Mouse (Mus musculus) testis, postnatal 10 days (tissue): ENCODE data around the gene Fbxw8.

Experiments
- DNase-seq: peaks from one replicate; pipeline ENCODE4 v3.0.0; 2021; ENCODE audit warnings: low spot score

Fbxw8 gene

DNA sequence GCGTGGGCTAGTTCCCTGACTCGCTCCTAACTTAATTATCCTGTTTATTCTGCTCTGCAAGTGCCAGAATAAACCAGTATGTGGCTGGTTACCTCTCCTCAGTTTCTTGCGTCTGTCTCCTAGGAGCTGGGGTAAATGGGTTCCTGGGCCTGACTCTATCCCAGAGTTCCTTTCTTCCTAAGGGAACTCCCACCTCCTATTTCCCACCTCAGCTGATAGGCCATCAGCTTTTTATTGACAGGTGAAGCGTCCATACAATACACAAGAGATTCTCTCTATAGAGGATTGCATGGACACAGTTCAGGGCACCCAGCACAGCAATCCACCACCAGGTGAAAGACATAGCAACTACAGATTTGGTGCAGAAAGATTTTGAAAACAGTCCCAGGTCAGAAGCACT, 111.5 kb downstream of the Fbxw8 start:
- no peak for DNase-seq

DNA sequence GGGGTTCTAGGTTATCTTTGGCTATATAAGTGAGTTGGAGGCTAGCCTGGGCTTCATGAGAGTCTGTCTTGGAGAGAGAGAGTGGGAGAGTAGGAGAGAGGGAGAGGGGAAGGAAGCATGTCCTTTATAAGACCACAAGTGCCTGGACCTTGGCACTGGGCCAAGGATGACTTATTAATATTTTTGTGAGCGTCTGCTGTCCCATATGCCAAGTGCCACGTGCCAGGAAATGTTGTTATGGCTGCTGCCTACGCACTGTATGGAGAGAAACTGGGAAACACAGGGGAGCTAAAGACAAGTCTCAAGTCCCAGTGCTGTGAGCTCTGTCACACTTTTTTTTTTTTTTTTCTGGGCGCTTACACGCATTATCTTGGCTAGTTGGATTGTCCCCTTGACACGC, 112.7 kb downstream of the Fbxw8 start:
- DNase-seq, result no peak

DNA sequence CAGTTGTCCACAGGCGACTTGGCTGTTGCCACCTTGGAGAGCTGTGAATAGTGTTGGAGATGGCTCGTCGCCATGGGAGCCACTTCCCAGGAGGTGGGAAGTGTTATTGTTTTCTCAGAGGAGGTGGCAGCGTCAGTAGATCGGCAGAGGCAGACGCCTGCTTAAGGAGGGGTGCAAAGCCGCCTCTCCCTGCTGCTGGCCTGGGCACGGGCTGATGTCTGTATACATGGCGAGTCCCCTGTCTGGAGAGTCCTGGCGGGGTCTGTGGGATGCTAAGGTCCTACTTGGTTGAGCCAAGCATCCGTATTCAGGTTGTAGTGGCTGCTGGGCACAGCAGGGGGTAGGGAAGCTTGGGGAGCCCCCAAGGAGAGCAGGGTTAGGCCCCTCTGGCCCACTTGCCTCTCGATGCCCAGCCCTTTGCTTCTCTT, 116.0 kb downstream of the Fbxw8 start:
- DNase-seq, result no peak

DNA sequence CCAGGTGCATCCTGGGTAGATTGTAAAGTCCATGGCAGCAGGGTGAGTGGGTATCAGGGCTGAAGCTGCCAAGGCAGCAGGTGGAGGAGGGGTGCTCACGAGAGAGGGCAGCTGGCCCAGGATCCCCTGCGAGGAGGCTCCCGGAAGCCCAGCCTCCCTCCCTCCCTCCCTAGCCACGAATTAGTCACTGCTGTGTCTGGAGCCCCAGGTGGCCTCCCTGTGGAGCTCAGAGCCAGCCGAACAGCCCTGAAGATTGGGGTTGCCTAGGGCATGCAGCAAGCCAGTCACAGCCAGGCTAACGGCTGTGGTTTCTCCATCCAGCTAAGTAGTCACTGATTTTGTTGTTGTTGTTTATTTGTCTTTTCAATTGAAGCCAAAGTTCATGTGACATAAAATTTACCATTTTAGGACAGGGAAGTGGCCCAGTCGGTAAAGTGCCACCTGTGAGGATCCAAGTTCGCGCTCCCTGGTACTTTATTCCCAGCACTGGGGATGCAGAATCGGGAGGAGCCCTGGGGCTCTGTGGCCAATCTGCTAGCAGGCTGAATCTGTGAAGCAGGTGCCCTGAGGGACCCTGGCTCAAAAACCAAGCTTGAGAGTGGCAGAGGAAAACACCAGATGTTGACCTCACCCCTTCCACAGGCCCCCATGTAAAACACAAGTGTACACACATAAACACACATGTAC, 117.3 kb downstream of the Fbxw8 start:
- DNase-seq, result no peak

DNA sequence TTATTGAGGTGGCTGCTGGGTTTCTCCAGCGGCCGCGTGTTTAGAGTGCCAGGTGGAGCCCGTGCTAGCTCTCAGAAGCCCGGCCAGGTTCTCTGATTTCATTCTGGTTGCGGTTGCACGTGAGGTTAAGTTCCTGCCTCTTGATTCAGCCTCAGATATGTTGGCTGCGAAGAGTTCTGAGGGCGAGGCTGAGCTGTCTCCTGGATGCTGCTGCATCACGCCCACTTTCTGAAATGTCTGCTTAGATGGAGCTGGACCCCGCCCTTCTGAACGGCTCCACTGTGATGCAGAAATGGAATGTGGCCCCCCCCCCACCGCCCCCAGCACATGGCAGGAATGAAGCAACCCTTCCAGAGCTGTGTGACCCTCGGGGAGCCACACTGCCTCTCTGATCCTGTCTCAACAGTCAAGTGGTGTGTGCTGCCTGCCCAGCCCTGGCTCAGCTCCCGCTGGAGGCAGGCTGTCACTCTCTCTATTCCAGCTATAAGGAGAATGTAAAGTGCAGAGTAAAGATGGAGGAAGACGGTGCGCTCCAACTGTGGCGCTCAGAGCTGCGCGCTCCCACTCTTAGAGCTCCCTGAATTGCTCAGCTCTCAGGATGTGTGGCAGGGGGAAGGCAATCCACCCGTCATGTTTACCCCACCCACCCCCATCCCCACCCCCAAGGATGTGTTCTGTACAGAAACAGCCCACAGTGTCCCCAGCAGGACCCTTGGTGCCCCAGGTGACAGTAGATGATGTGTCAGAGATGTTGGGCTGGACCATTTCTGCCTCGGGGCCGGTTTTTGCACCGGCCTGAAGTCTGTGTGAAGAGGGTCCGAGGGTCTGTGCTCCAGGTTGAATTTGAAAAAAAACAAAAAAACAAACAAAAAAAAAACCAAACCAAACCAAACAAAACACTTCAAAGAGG, 118.1 kb downstream of the Fbxw8 start:
- DNase-seq, result no peak

DNA sequence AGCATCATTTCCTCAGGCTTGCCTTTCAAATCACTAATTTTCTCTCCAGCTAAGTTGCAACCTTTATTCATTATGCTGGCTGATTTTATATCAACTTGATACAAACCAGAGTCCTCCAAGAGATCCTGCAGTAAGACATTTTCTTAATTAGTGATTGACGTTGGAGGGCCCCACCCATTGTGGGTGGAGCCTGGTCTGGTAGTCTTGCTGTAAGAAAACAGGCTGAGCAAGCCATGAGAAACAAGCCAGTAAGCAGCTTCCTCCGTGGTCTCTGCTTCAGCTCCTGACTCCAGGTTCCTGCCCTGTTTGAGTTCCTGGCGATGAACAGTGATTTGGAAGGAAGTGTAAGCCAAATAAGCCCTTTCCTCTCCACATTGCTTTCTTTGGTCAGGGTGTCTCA, 119.5 kb downstream of the Fbxw8 start:
- DNase-seq, result no peak

DNA sequence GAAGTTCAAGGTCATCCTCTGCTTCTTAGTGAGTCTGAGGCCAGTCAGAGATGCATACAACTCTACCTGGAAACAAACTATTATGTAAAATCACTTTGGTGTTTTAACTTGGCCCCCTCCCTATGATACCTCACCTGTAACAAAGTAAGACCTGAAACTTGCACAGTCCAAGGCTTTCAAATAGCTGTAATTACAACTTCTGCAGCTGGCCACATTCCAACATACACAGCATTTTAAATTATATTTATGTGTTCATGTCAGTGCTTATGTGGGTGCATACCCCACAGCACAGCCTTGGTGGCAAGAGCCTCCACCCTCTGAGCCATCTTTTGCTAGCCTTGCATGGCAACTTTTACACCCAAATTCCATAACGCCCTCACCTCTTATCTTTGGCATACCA, 120.6 kb downstream of the Fbxw8 start:
- no peak for DNase-seq

DNA sequence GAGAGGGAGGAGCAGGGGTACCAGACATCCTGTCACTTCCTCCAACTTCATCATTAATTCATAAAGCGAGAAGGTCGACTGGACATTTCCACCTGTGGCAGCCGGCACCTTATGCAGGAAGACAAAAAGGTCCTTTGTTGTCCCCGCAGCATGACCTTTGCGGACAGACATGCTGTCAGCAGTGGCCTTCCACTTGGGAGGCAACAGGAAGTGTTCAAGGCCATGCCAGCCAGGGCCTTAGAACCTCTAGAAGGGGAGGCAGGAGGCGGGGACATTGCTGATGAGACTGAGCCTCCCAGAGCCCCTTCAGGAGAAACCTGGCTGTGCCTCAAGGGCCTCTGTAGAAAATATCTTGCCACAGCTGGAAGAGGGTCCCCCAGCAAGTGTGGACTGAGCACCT, 121.5 kb downstream of the Fbxw8 start:
- DNase-seq, result no peak

DNA sequence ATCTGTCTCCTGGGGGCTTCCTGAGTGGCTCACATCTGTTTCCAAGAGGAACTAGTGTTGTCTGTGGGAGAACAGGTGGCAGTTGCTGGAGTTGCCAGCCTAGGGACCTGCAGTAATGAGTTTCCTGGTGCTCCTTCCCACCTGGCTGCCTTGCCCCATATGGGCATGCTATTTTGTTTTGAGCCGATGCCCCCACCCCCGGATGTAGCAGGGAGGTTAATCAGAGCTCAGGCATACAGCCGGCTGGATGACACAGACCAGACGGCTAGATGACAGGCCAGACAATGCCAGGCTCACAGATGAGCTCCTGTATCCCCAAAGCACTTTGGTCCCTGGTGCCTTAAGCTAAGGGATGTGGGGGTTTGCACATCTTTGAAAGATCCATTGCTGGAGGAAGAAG, 121.9 kb downstream of the Fbxw8 start:
- no peak for DNase-seq

DNA sequence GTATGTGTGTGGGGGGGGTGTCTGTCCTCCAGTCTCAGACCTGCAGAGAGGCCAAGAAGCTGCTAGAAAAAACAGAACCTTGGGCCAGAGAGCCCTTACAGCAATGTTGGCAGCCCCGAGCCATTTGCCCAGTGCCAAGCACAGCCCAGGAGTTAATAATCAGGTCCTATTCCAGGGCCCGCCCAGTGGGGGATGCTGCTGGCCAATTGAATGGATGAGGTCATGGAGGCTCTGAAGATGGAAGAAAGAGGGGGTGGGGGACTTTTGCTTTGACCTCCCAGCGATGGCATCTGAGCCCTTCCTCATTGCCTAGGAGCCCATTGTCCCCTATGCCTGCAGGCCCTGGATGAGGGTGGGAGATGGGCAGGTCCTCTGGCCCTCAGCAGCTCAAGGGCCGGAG, 123.8 kb downstream of the Fbxw8 start:
- no peak for DNase-seq

DNA sequence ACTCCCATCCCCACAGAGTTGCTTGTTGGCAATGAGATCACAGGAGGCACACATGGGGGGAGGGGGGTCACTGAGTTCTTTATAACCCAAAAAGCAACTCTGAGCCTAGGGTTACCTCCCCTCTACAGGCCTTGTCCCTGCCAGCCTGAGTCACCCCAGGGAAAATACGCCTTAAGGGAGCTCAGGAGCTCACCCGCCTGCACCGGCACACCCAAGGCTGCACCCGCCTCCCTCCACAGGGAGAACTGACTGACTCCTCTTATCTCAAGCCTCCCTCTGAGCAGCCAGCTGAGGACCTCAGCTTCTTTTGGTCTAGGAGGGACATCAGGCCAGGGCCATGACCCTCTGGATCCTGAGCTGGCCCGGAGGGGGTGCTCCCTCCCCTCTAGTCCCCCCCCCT, 124.2 kb downstream of the Fbxw8 start:
- DNase-seq, result no peak

DNA sequence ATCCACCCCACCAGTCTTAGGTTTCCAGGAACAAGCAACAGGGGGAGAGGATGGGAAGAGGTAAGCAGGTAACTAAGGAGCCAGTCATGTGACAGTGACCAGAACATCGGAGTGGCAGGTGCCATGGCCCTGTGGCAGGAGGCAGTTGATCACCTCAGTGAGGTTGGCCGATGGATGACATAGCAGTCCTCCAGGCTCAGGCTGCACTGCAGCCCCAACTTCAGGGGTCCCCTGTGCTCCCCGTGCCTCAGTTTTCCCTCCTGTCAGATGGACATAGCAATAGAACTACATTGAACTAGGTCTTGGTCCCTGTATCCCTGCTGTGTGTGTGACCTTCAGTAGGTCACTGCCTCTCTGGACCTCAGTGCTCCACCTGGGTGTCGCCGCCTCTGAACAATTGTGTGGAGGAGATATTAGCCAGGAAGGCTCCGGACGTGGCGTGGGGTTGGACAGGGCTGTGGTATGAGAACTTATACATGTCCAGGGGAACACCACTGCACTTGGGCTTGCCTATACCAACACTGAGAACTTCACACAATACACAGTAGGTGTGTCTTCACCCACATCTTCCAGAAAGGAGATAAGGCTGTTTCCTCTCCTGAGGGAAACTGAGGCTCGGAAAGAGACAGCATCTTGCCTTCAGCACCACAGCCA, 125.1 kb downstream of the Fbxw8 start:
- no peak for DNase-seq

DNA sequence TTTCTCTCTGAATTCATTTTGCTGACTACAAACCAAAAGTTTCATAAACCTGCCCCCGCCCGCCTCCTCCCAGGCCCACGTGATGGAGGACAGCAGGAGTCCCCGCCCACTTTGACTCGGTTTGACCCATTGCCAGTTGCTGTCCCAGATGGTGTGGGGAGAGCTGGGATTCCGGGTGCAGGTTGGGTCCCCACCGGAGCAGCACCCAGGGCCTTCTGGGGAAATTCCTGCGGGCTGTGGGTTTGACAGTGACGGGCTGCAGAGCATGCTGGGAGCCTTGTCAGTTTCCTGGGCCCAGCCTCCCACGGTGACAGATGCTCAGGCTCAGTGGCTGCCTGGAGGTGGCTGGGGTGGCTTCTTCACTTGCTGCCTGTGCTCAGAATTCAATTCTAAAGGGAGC, 125.8 kb downstream of the Fbxw8 start:
- no peak for DNase-seq

DNA sequence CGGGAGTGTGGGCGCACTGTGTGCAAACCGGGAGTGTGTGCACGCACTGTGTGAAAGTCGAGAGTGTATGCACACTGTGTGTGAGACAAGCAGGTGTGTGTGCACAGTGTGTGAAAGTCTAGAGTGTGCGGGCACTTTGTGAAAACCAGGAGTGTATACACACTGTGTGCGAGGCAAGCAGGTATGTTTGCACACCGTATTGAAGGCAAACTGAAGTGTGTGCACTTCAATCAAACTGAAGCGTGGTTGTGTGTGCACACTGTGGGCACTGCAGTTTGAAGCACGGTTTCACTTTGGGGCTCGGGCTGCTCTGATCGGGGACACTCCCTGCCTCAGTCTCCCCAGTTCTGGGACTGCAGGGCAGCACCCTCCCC, 126.2 kb downstream of the Fbxw8 start:
- DNase-seq, result no peak

DNA sequence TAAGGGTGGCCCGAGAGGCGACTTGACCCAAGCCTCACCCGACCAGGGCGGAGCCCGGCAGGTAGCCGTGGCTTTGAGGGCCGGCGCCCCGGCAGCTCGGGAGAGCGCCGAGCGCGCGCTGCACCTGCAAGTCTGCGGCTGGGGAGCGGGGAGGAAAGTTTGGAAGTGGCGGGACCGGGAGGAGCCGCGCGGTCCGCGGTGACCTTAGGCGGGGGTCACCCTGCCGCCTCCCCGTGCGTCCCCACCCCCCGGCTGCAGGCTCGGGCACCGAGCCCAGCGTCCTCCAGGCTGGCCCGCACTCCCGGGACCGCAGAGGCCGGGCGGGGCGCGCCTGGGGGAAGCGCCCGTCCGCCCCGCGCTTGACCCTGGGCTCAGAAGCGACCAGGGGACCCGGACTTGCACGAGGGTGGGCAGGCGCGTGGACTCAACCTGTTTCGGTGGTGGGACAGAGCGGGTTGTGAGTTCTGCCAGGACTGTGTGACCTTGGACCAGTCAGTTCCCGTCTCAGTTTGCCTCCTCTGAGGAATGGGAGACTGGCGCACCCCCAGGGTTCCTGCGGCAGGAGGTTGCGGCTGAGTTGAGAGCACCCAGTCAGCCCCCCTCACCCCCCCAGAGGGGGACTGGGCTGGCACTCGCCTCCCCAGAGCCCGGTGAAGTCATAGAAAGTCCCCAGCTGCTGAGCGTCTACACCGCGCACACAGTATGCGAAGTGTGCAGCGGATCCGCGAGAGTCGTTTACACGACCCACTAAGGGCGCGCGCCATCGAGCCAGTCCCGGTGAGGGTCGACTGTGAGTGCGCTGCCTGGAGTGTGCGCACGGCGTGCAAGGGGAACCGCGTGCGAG, 126.9 kb downstream of the Fbxw8 start:
- peak; percentile 60 for DNase-seq

DNA sequence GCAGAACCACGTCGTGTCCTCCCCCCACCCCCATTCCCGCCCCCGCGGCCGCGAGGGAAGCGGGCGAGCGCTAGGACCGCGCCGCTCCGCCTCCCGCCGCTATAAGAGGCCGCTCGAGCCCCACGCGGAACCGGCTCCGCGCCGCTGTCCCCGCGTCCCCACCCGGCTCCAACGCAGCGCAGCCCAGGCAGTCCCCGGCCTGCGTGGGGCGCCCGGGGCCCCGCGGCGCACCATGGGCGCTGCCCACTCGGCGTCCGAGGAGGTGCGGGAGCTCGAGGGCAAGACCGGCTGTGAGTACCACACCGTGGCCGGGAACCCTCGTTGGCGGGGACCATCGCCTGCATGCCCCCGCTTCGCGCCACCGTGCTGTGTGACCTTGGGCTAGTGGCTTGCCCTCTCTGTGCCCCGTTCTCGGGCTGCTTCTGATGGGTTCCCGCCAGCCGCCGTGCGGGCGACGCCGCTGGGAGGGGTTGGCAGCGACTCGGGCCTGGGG, 127.5 kb downstream of the Fbxw8 start, which contains the start of gene Tesc:
Tesc (plus strand) TSS at position 46 of the 493 bp plus-strand sequence.
- DNase-seq, result peak; percentile 56

DNA sequence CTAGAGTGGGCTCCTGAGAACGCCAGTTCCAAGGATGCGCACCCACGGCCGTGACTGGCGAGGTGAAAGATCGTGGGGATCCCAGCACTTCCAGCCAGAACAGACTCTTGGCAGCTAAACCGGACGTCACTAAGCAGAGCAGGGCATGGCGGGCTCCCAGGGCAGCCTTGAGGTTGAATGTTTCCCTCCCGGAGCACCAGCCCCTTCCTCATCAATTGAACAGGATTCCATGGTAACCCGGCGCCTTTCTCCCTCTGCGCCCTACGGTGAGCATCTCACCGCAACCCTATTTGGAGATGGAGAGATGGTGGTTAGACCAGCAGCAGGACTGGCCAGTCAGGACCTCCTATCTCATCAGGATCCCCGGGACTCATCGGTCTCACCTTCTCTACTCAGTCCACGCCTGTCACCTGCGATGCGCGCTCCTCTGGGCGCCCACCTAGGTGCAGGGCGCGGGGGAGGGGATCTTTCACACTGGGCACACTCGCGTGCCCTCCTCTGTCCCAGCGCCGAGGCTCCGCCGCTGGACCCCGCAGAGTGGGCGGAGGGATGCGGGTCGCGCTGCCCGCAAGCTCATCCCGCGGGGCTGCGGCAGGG, 128.1 kb downstream of the Fbxw8 start:
- DNase-seq, result no peak

DNA sequence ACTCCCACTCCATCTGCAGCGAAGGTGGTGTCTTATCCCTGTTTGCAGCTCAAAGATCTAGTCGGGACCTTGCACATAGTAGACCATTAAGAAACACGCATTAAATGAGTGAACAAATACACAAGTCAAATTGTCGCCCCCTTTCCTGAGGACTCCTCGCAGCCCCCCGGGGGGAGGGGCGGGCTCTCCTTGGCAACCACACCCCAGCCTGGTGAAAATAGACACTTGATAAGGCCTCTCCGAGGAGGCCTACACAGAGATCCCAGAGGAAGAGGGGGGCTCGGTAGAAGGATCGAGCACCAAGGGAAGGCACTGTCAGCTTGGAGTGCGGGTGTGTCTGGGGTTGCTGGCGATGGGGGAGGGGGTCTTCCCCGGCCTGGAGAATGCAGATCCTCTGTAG, 128.9 kb downstream of the Fbxw8 start:
- no peak for DNase-seq

DNA sequence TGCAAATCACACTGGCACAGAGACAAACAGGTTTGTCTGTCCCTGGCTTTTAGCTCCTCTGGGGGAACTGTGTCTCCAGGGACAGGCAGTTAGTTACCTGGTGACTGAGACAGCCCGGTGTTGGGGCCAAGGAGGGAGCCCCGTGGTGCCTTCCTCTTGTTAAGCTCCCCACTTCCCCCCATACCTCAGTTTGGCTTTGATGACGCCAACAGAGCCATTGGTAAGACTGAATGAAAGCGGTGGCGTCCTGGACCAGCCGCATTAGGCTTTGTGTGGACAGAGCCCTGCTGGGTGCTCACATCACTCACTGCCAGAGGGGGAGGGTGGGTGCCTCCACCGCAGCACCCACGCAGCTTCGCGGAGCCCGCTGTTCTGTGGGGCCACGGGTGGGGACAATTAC, 129.4 kb downstream of the Fbxw8 start:
- no peak for DNase-seq

DNA sequence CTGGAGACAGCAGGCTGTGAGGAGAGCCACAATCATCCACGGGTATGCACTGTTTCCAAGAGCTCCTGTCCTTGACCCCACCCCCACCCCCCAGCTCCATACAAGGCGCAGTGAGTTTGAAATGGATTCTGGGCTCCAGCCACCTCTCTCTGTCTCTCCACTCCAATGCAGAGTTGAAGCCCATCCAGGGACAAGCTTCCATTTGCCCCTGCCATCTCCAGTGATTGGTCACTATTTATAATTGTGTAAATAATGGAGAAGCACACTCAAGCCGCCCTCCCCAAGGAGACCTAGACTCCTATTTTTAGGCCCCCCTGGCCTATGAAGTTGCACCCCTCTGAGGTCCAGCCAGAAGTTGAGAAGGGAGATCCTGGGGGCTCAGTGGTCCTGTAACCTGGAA, 132.2 kb downstream of the Fbxw8 start:
- DNase-seq, result no peak

DNA sequence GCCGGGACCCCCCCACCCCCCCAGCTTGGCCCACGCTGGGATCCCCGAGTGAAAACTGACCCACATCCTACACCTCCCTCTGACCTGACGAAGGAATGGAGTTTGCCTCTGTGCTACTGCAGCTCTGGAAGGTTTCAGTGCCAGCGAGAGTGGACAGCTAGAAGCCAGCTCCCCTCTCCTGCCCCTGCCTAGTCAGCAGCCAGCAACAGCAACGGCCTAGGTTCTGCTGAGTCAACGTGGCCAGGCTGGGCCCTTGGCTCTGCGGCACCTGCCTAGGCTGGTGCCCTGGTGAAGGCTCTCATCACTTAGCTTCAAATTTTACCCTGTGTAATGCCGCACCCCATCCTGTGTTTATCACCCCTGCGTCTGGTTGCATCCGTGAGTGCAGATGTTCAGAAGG, 135.4 kb downstream of the Fbxw8 start:
- no peak for DNase-seq

DNA sequence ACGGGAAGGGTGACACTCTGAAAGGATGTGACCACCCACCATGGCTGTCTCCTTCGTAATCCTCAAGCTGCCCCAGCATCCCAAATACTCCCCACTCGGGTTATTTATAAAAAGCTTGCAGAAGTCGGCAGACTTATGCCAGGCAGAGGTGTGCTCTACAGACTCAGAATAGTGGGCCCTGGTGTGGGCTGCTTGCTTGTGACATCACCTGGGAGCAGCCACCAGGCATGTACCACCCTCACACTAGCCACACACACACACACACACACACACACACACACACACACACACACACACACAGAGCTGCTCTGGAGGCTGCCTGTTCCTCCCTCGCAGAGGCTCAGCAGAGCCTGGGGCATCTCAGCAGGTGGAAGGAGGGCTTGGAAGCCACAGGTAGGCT, 137.7 kb downstream of the Fbxw8 start:
- DNase-seq, result no peak
